Mouse (Mus musculus): Measurements from ENCODE around the gene Dio1.

DNA sequence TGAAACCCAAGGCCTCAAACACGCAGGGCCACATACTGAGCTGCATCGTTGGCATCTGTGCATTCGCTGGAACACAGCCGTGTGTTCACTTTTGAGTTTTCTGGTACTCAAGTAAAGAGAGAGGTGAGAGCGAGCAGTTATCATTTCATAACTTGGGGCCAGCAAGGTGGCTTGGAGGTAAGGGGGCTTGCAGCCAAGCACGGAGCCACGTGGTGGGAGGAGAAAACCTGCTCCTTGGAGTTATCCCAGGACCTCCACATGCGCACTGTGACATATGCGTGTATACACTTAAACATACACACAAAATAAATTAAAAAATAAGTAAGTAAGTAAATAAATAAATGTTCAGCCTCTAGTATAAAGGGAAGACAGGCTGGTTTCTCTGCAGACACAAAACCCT is 4.7 kb downstream of the Dio1 start:
- TF ChIP-seq CTCF (IDR thresholded peaks at IDR 0.05; ENCODE audit: low read depth, low read length) (no peak), TAL1 (conservative IDR thresholded peaks at IDR 0.05; ENCODE audit: low read depth, low read length) (no peak), POLR2AphosphoS5 (IDR thresholded peaks at IDR 0.05; ENCODE audit: insufficient replicate concordance, low read depth, low read length) (no peak), GATA1 (IDR thresholded peaks at IDR 0.05; ENCODE audit: borderline replicate concordance, low read length) (no peak), GATA2 (IDR thresholded peaks at IDR 0.05; ENCODE audit: borderline replicate concordance, low read depth, low read length) (no peak)

Measured in G1E (cell line).